Mouse (Mus musculus) intestine, embryonic 14.5 days (tissue): ENCODE measurements at regions not wholly inside any gene's neighbourhood (a gene's known extent, or its start where the extent isn't known, plus 50 kb on each side); places are given as distances from the start of the nearest gene placed in this dataset.

ENCODE experiments used
- ATAC-seq: fragments of 200-750 bp; cut with Nextera tagmentation; replicated peaks from 2 replicates; pipeline ENCODE4 v1.8.0; 2017; ENCODE audit warnings: low read depth, moderate number of reproducible peaks, moderate TSS enrichment, moderate library complexity; ENCODE audit not compliant: low FRiP score, low TSS enrichment
- DNase-seq: peaks from one replicate; pipeline ENCODE4 v3.0.0-alpha.2; 2018; ENCODE audit warnings: low spot score
- H3K27ac ChIP-seq: fragments of 300-500 bp; sonication (generic); 2 replicates; pipeline ENCODE4 v1.5.1; 2014; ENCODE audit warnings: low read depth, mild to moderate bottlenecking, control low read depth
- H3K27me3 ChIP-seq: fragments of 300-500 bp; sonication (generic); replicated peaks from 2 replicates; pipeline ENCODE4 v1.6.1; 2014; ENCODE audit warnings: low read length, control low read depth; ENCODE audit not compliant: control insufficient read depth, insufficient read depth
- H3K36me3 ChIP-seq: fragments of 300-500 bp; sonication (generic); 2 replicates; pipeline ENCODE4 v1.6.1; 2014; ENCODE audit warnings: low read length, control low read depth; ENCODE audit not compliant: control insufficient read depth, insufficient read depth
- H3K4me1 ChIP-seq: fragments of 300-500 bp; sonication (generic); replicated peaks from 2 replicates; pipeline ENCODE4 v1.6.1; 2014; ENCODE audit warnings: low read length, control low read depth, mixed read lengths; ENCODE audit not compliant: control insufficient read depth, insufficient read depth
- H3K4me2 ChIP-seq: fragments of 300-500 bp; sonication (generic); 2 replicates; pipeline ENCODE4 v1.6.1; 2014; ENCODE audit warnings: low read length
- H3K4me3 ChIP-seq: fragments of 300-500 bp; sonication (generic); 2 replicates; pipeline ENCODE4 v1.5.1; 2014; ENCODE audit warnings: low read depth, low read length, control low read depth, mixed read lengths
- H3K9ac ChIP-seq: fragments of 300-500 bp; sonication (generic); 2 replicates; pipeline ENCODE4 v1.6.1; 2014; ENCODE audit warnings: mild to moderate bottlenecking, low read length
- H3K9me3 ChIP-seq: fragments of 300-500 bp; sonication (generic); 2 replicates; pipeline ENCODE4 v1.6.1; 2016; ENCODE audit warnings: low read length, control low read depth; ENCODE audit not compliant: control insufficient read depth
- WGBS: fragments of 180-500 bp; shearing (Covaris S2); extraction: QIAGEN DNeasy Blood & Tissue Kit; methylation state at CpG from one replicate; pipeline ENCODE4 v1.1.7; 2014; 5-methylcytosine and 5-hydroxymethylcytosine counted together

- H3K27ac ChIP-seq = no peak overlapping the region
- H3K4me3 ChIP-seq = no peak overlapping the region
- H3K36me3 ChIP-seq = no peaks in the 10 kb centered on the region
- DNase-seq = no peak
- H3K9ac ChIP-seq = no peak overlapping the region
- no peaks in the 10 kb centered on the region for H3K9me3 ChIP-seq
- no peaks in the 10 kb centered on the region for H3K4me1 ChIP-seq
- H3K27me3 ChIP-seq = no peaks in the 10 kb centered on the region
- H3K4me2 ChIP-seq = no peak overlapping the region
- no peak for ATAC-seq
- 82% methylated on average over 7 of the region's 7 CpGs for WGBS
Measured at GRCm38 (mm10) chr14:64511300-64511699, 407.2 kb downstream of the Prss52 start.

GRCm38 (mm10) chr14:64512726-64513125 lies 408.6 kb downstream of the Prss52 start:
- Histone ChIP-seq H3K4me3 (no peak overlapping the region), H3K4me2 (no peak overlapping the region), H3K4me1 (no peaks in the 10 kb centered on the region), H3K9me3 (no peaks in the 10 kb centered on the region), H3K36me3 (no peaks in the 10 kb centered on the region), H3K9ac (no peak overlapping the region), H3K27me3 (no peaks in the 10 kb centered on the region), H3K27ac (no peak overlapping the region)
- DNase-seq (no peak), ATAC-seq (no peak)
- 64% methylated on average over 7 of the region's 7 CpGs for WGBS

DNA sequence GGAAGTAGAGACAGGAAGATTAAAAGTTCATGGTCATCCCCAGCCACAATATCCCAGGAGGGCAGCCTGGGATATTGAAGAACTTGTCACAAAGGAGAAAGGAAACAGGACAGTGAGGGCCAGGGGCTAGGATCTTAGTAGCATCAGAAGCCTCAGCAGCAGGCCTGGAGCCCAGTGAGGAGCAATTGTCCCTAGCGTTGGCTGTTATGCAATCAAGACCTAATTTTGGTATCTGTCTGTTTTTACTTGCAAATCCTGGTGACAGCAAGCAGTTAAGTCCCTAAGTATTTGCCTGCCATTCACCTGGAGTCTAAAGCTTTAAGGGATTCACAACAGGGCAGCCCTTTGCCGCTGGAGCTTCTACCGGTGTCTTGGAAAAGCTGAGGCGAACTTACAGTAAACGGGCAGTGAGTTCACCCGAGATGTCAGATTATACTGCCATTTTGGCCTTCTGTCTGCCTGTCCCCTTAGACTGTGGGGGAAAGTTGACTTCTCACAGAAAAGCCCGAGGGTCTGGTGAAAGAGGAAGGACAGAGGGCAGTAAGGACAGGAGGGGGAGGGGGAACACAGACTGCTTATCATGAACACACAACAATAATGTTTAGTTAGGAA lies 413.6 kb downstream of the Prss52 start:
- H3K4me2 ChIP-seq = no peak overlapping the region
- H3K36me3 ChIP-seq = no peaks in the 10 kb centered on the region
- H3K27me3 ChIP-seq = no peaks in the 10 kb centered on the region
- DNase-seq (no peak), ATAC-seq (no peak)
- H3K4me3 ChIP-seq = no peak overlapping the region
- WGBS = 60% methylated on average over 7 of the region's 7 CpGs
- H3K9ac ChIP-seq = no peak overlapping the region
- H3K9me3 ChIP-seq = no peaks in the 10 kb centered on the region
- H3K4me1 ChIP-seq = no peaks in the 10 kb centered on the region
- H3K27ac ChIP-seq = no peak overlapping the region

DNA sequence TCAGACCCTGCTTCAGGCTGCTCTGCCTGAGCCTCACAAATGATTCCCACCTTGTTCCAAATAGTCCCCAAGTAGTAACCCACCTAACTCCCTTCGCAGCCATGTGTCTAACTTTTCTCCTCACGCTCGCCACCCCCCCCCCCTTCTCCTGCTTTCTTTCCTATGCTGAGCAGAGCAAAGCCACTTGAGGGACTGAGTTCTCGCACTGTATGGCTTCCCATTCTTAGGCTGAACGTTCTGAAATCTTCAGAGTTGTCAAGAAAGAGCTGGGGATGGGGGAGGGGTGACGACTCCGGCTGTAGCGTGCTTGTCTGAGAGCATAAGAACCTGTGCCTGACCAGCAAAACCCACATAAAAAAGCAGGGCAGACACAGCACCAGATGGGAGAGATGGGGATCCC lies 420.6 kb downstream of the Prss52 start:
- WGBS = 46% methylated on average over 8 of the region's 8 CpGs
- no peaks in the 10 kb centered on the region for H3K27me3 ChIP-seq
- H3K36me3 ChIP-seq = no peaks in the 10 kb centered on the region
- ATAC-seq = no peak
- no peak overlapping the region for H3K9ac ChIP-seq
- H3K4me1 ChIP-seq = peaks cover 7% of the 10 kb centered on the region; the same call in 1 of the 2 replicates
- no peak overlapping the region for H3K27ac ChIP-seq
- DNase-seq = no peak
- H3K4me3 ChIP-seq = no peak overlapping the region
- no peaks in the 10 kb centered on the region for H3K9me3 ChIP-seq
- H3K4me2 ChIP-seq = no peak overlapping the region

GRCm38 (mm10) chr14:64525302-64526078 lies 421.4 kb downstream of the Prss52 start:
- no peak for DNase-seq
- no peaks in the 10 kb centered on the region for H3K36me3 ChIP-seq
- peaks cover 7% of the 10 kb centered on the region; the same call in 1 of the 2 replicates for H3K4me1 ChIP-seq
- no peaks in the 10 kb centered on the region for H3K9me3 ChIP-seq
- no peak overlapping the region for H3K27ac ChIP-seq
- no peak overlapping the region for H3K4me3 ChIP-seq
- no peak for ATAC-seq
- WGBS = 47% methylated on average over 10 of the region's 10 CpGs
- no peak overlapping the region for H3K9ac ChIP-seq
- H3K27me3 ChIP-seq = no peaks in the 10 kb centered on the region
- H3K4me2 ChIP-seq = no peak overlapping the region

GRCm38 (mm10) chr14:64530541-64530940 lies 426.5 kb downstream of the Prss52 start:
- Histone ChIP-seq H3K27me3 (no peaks in the 10 kb centered on the region), H3K27ac (no peak overlapping the region), H3K4me2 (no peak overlapping the region), H3K9me3 (no peaks in the 10 kb centered on the region), H3K4me3 (no peak overlapping the region), H3K4me1 (peaks cover 3% of the 10 kb centered on the region; the same call in 1 of the 2 replicates), H3K36me3 (no peaks in the 10 kb centered on the region), H3K9ac (no peak overlapping the region)
- WGBS = 63% methylated on average over 3 of the region's 3 CpGs
- no peak for ATAC-seq
- DNase-seq = no peak

DNA sequence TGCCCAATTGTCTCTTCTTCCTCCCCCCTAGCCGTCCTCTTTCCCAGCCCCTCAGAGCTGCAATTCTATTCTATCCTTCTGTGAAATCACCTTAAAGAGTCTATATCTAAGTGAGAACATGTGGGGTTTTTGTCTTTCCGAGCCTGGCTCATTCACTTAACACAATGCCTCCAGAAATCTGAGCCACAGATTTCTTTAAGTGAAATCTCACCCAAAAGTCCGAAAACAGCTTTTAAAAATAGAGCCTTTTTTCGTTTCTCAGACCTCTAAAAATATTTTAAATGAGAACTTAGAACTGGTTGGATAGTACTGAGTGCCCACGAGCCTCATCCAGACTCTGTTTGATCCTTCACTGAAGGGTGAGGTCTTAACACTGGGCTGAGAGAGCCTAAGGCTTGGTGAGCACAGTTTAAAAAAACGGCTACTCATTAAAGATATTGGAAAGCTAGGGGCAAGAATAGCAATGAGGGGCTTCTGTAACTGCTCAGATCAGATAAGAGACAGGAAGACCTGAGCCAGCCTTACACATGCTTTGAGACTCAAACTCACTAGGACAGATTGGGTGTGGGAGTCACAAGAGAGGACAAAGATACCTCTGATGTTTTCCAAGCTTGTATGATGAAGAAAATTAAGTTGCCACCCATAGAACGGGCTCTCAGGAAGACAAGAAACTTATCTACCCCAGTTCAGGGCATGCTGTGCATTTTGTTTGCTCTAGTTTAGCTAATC lies 427.3 kb downstream of the Prss52 start:
- no peak for ATAC-seq
- no peaks in the 10 kb centered on the region for H3K9me3 ChIP-seq
- no peaks in the 10 kb centered on the region for H3K27me3 ChIP-seq
- no peak overlapping the region for H3K4me3 ChIP-seq
- no peak overlapping the region for H3K9ac ChIP-seq
- no peak for DNase-seq
- H3K27ac ChIP-seq = no peak overlapping the region
- H3K36me3 ChIP-seq = no peaks in the 10 kb centered on the region
- WGBS = 67% methylated on average over 7 of the region's 7 CpGs
- H3K4me1 ChIP-seq = no peaks in the 10 kb centered on the region
- no peak overlapping the region for H3K4me2 ChIP-seq

DNA sequence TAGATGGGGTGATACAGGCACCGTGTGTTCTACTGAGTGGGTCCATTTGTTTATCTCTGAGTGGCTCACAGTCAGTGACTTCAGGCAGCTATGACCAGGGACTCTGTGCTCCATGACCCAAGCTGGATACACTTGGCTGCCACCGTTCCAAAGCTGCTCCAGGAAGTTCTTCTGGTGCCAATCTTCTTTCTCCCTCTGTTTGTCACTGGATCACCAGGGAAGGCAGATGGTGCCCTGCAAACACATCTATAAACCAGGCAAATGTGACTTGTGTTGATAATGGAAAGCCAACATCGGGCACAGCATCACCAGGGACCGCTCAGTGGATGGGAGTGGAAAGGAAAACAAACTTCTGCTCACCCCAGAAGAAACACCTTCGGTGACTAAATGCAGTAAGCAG lies 428.3 kb downstream of the Prss52 start:
- no peak overlapping the region for H3K4me2 ChIP-seq
- no peak overlapping the region for H3K27ac ChIP-seq
- H3K9ac ChIP-seq = no peak overlapping the region
- DNase-seq (no peak), ATAC-seq (no peak)
- no peaks in the 10 kb centered on the region for H3K9me3 ChIP-seq
- H3K27me3 ChIP-seq = no peaks in the 10 kb centered on the region
- no peaks in the 10 kb centered on the region for H3K4me1 ChIP-seq
- no peak overlapping the region for H3K4me3 ChIP-seq
- 89% methylated on average over 5 of the region's 5 CpGs for WGBS
- H3K36me3 ChIP-seq = no peaks in the 10 kb centered on the region
